Mouse (Mus musculus): ENCODE data around the gene Cln5.

Gene Cln5

GRCm38 (mm10) chr14:103078006-103078912 lies 8.2 kb downstream of the Cln5 start:
- no peak for DNase-seq (ENCODE audit: extremely low read depth, low read depth)

- no peak for DNase-seq (ENCODE audit: extremely low read depth, low read depth)
These were observed 9.4 kb downstream of the Cln5 start for GRCm38 (mm10) chr14:103079209-103079977.

- DNase-seq (ENCODE audit: extremely low read depth, low read depth) = no peak
These were observed 16.0 kb downstream of the Cln5 start for GRCm38 (mm10) chr14:103085840-103086533.

- DNase-seq (ENCODE audit: extremely low read depth, low read depth) = peak; percentile 15
These were observed 16.8 kb downstream of the Cln5 start for GRCm38 (mm10) chr14:103086671-103087324.

GRCm38 (mm10) chr14:103087846-103088245 lies 17.8 kb downstream of the Cln5 start:
- no peak for DNase-seq (ENCODE audit: extremely low read depth, low read depth)

- peak; percentile 15 for DNase-seq (ENCODE audit: extremely low read depth, low read depth)
These were observed 18.6 kb downstream of the Cln5 start for GRCm38 (mm10) chr14:103088624-103089023.

- no peak for DNase-seq (ENCODE audit: extremely low read depth, low read depth)
These were observed 23.2 kb downstream of the Cln5 start for GRCm38 (mm10) chr14:103093236-103093635.

GRCm38 (mm10) chr14:103093670-103094069 lies 23.7 kb downstream of the Cln5 start:
- DNase-seq (ENCODE audit: extremely low read depth, low read depth) = no peak

- DNase-seq (ENCODE audit: extremely low read depth, low read depth) = no peak
These were observed 25.0 kb downstream of the Cln5 start for GRCm38 (mm10) chr14:103095036-103095435.

- DNase-seq (ENCODE audit: extremely low read depth, low read depth) = no peak
These were observed 25.8 kb downstream of the Cln5 start for GRCm38 (mm10) chr14:103095826-103096225.

GRCm38 (mm10) chr14:103096621-103097020 lies 26.6 kb downstream of the Cln5 start:
- no peak for DNase-seq (ENCODE audit: extremely low read depth, low read depth)

- no peak for DNase-seq (ENCODE audit: extremely low read depth, low read depth)
These were observed 28.2 kb downstream of the Cln5 start for GRCm38 (mm10) chr14:103098213-103098586.

- peak; percentile 10 for DNase-seq (ENCODE audit: extremely low read depth, low read depth)
These were observed 28.7 kb downstream of the Cln5 start for GRCm38 (mm10) chr14:103098587-103099235.

- DNase-seq (ENCODE audit: extremely low read depth, low read depth) = peak; percentile 74
These were observed 29.4 kb downstream of the Cln5 start, which contains the start of gene Fbxl3 for GRCm38 (mm10) chr14:103099238-103099933. Fbxl3 (minus strand) TSS chr14:103099566.

GRCm38 (mm10) chr14:103100296-103100695 lies 30.3 kb downstream of the Cln5 start:
- no peak for DNase-seq (ENCODE audit: extremely low read depth, low read depth)

- no peak for DNase-seq (ENCODE audit: extremely low read depth, low read depth)
These were observed 31.2 kb downstream of the Cln5 start for GRCm38 (mm10) chr14:103101171-103101570.

GRCm38 (mm10) chr14:103102246-103102645 lies 32.2 kb downstream of the Cln5 start:
- no peak for DNase-seq (ENCODE audit: extremely low read depth, low read depth)

GRCm38 (mm10) chr14:103102731-103103335 lies 32.8 kb downstream of the Cln5 start:
- DNase-seq (ENCODE audit: extremely low read depth, low read depth) = no peak

- no peak for DNase-seq (ENCODE audit: extremely low read depth, low read depth)
These were observed 36.3 kb downstream of the Cln5 start for GRCm38 (mm10) chr14:103106301-103106700.

- DNase-seq (ENCODE audit: extremely low read depth, low read depth) = no peak
These were observed 40.0 kb downstream of the Cln5 start for GRCm38 (mm10) chr14:103109971-103110370.

Data from MEL-GATA-1-ER (cell line).